Mouse (Mus musculus): ENCODE results near the gene Slc9b1.

- TF ChIP-seq GATA1 (IDR thresholded peaks at IDR 0.05; ENCODE audit: low read length) (no peak), TAL1 (IDR thresholded peaks at IDR 0.05; ENCODE audit: low read length) (no peak)
These were observed 19.3 kb upstream of the Slc9b1 start for GRCm38 (mm10) chr3:135328560-135328959.

All from erythroblast, embryonic 14.5 days (primary cell).